Mouse (Mus musculus): ENCODE results near the gene Lrch4.

The Lrch4 gene

GRCm38 (mm10) chr5:137683388-137684293, 54.7 kb downstream of the Lrch4 start:
- in situ Hi-C loops (cut with MboI; ENCODE audit: unreplicated experiment in 2 of 2), result no loop called here

GRCm38 (mm10) chr5:137684294-137685123, 55.6 kb downstream of the Lrch4 start, which contains the start of gene Agfg2:
TSS of gene Agfg2 (minus strand) at chr5:137684726.
- in situ Hi-C loops (cut with MboI; ENCODE audit: unreplicated experiment in 2 of 2), result no loop called here

- in situ Hi-C loops (cut with MboI; ENCODE audit: unreplicated experiment in 2 of 2), result no loop called here
Observed at GRCm38 (mm10) chr5:137685653-137686052, 56.7 kb downstream of the Lrch4 start.

DNA sequence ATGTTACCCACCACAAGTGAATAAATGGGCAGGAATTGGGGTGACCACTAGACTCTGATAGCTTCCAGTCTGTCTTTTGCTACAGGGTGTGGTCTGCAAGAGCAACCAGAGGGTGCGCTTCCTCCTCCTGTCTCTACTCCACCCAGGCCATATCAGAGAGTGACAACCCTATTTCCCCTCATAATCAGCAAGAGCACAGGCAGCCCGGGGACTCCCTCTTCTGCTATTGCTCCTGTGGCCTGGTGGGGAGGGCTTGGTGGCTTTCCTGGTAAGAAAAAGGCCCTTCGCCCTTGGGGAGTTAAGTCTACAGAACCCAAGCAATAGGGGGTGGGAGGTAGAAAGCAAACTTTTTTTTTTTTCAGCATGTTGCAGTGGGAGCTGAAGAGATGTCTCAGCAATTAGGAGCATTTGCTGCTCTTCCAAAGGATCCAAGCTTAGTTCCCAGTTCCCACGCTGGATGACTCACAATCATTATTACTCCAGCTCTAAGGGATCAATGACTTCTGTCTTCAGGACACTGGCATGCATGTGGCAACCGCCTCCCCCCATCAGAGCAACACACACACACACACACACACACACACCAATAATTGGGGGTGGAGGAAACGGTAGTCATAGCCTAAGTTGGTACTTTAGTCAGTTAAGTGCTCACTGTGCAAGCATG, 57.3 kb downstream of the Lrch4 start:
- in situ Hi-C loops (cut with MboI; ENCODE audit: unreplicated experiment in 2 of 2), result no loop called here

- in situ Hi-C loops (cut with MboI; ENCODE audit: unreplicated experiment in 2 of 2), result no loop called here
Observed at GRCm38 (mm10) chr5:137689974-137690373, 61.1 kb downstream of the Lrch4 start.

DNA sequence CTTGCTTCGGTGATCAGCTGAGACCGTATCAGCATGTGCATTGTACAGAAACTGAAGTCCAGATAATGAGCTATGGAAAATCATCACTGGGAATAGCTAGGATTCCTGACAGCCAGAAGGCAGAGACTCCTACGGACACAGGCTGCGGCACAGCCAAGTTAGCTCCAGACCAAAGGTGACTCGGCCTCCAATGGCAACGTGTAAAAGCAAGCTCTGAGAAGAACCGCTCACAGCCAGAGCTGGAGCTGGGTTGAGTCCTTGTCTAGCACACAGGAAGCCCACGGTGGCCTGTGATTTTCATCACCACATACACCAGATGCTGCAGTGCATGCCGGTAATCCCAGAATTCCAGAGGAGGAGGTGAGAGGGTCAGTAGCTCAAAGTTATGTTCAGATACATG, 61.6 kb downstream of the Lrch4 start:
- in situ Hi-C loops (cut with MboI; ENCODE audit: unreplicated experiment in 2 of 2), result no loop called here

Measured in v-Abl transformed pro-B cells (cell line).